ENCODE assay signal across 8 mouse cellular contexts in genomic region chr4:105205045-105205851, GRCm38 (mm10). TPM values are rescaled to one million over a fixed set of nuclear protein-coding genes. Genes with fewer than 3 reads are reported as not detected.
A peak's percentile ranks its signal among the peaks of the same experiment; 100 is the strongest.
DNase-seq lines count a peak whose midpoint lies in the region; ATAC-seq and TF ChIP-seq lines count a peak whose summit lies in the region.

No protein-coding gene starts in this region.

- no peak for ATAC-seq in hindbrain, postnatal 0 days
- ATAC-seq in forebrain, embryonic 13.5 days: no peak
- ATAC-seq in stomach, embryonic 16.5 days (ENCODE audit: insufficient read depth, low FRiP score): peak; percentile 56

- H3K27me3 ChIP-seq in hindbrain, embryonic 10.5 days (ENCODE audit: insufficient read depth, poor library complexity, severe bottlenecking): no peaks in the 10 kb centered on the region
- H3K27me3 ChIP-seq in hindbrain, postnatal 0 days (ENCODE audit: insufficient read depth, low read length): no peaks in the 10 kb centered on the region
- no peaks in the 10 kb centered on the region for H3K27me3 ChIP-seq in forebrain, embryonic 13.5 days
- no peaks in the 10 kb centered on the region for H3K27me3 ChIP-seq in stomach, embryonic 16.5 days (ENCODE audit: control insufficient read depth, insufficient read depth, low read length)

- intact Hi-C loops in heart, postnatal 25 days (cut with DNase I): loop anchor here (2.0 to 5.0 kb wide), 2 partner anchors 44 to 302 kb away; no protein-coding TSS in a partner anchor
- intact Hi-C loops in left cerebral cortex, postnatal 10 days (cut with DNase I): no loop called here

- 67% methylated on average over 15 of the region's 15 CpGs for WGBS in hindbrain, embryonic 10.5 days
- WGBS in hindbrain, postnatal 0 days: 50% methylated on average over 15 of the region's 15 CpGs
- WGBS in forebrain, embryonic 13.5 days: 55% methylated on average over 15 of the region's 15 CpGs
- WGBS in stomach, embryonic 16.5 days: 30% methylated on average over 15 of the region's 15 CpGs

- peaks cover 29% of the 10 kb centered on the region for H3K36me3 ChIP-seq in hindbrain, embryonic 10.5 days
- H3K36me3 ChIP-seq in hindbrain, postnatal 0 days (ENCODE audit: insufficient read depth, low read length): no peaks in the 10 kb centered on the region
- peaks cover 32% of the 10 kb centered on the region for H3K36me3 ChIP-seq in forebrain, embryonic 13.5 days (ENCODE audit: poor library complexity, severe bottlenecking)
- no peaks in the 10 kb centered on the region; the same call in 1 of the 2 replicates for H3K36me3 ChIP-seq in stomach, embryonic 16.5 days (ENCODE audit: control insufficient read depth, insufficient read depth, low read length)

- peaks cover 57% of the 10 kb centered on the region for H3K4me1 ChIP-seq in hindbrain, embryonic 10.5 days (replicated peaks)
- peaks cover 22% of the 10 kb centered on the region; the same call in 1 of the 2 replicates for H3K4me1 ChIP-seq in hindbrain, postnatal 0 days (ENCODE audit: insufficient read depth, low read length)
- H3K4me1 ChIP-seq in forebrain, embryonic 13.5 days: peaks cover 68% of the 10 kb centered on the region
- peaks cover 57% of the 10 kb centered on the region for H3K4me1 ChIP-seq in stomach, embryonic 16.5 days (ENCODE audit: control insufficient read depth, insufficient read depth, low read length)

- peak overlapping the region; percentile 71 for H3K27ac ChIP-seq in hindbrain, embryonic 10.5 days
- H3K27ac ChIP-seq in hindbrain, postnatal 0 days: no peak overlapping the region
- peak overlapping the region; percentile 44 for H3K27ac ChIP-seq in forebrain, embryonic 13.5 days
- H3K27ac ChIP-seq in stomach, embryonic 16.5 days (ENCODE audit: low read length): peak overlapping the region; percentile 86

- TF ChIP-seq CTCF in hindbrain, postnatal 0 days (IDR thresholded peaks at IDR 0.05; ENCODE audit: low read depth): no peak

- no peak overlapping the region for H3K4me3 ChIP-seq in hindbrain, embryonic 10.5 days
- no peak overlapping the region for H3K4me3 ChIP-seq in hindbrain, postnatal 0 days (ENCODE audit: low read length)
- H3K4me3 ChIP-seq in forebrain, embryonic 13.5 days: no peak overlapping the region
- H3K4me3 ChIP-seq in stomach, embryonic 16.5 days (replicated peaks; ENCODE audit: low read length): no peak overlapping the region

- H3K9me3 ChIP-seq in hindbrain, embryonic 10.5 days: no peaks in the 10 kb centered on the region
- no peaks in the 10 kb centered on the region for H3K9me3 ChIP-seq in hindbrain, postnatal 0 days (ENCODE audit: low read length)
- no peaks in the 10 kb centered on the region for H3K9me3 ChIP-seq in forebrain, embryonic 13.5 days (replicated peaks)
- H3K9me3 ChIP-seq in stomach, embryonic 16.5 days (replicated peaks; ENCODE audit: control insufficient read depth, low read length): no peaks in the 10 kb centered on the region

- no peak overlapping the region for H3K4me2 ChIP-seq in hindbrain, postnatal 0 days (ENCODE audit: low read depth, low read length)
- H3K4me2 ChIP-seq in forebrain, embryonic 13.5 days: no peak overlapping the region
- H3K4me2 ChIP-seq in stomach, embryonic 16.5 days (ENCODE audit: low read depth, low read length): peak overlapping the region; percentile 37; the same call in 1 of the 2 replicates

- DNase-seq in hindbrain, embryonic 10.5 days (ENCODE audit: low spot score): peak; percentile 31
- DNase-seq in hindbrain, postnatal 0 days (ENCODE audit: low spot score): no peak
- DNase-seq in heart, postnatal 25 days (ENCODE audit: low spot score): peak; percentile 74
- peak; percentile 79 to 85 for DNase-seq in kidney, postnatal 4 days
- DNase-seq in left cerebral cortex, postnatal 10 days (ENCODE audit: extremely low spot score in 1 of 2, low spot score in 2 of 2): no peak
- no peak for DNase-seq in spleen, postnatal 14 days (ENCODE audit: low spot score in 2 of 2)

- H3K9ac ChIP-seq in hindbrain, postnatal 0 days (replicated peaks; ENCODE audit: low read length): no peak overlapping the region
- no peak overlapping the region for H3K9ac ChIP-seq in forebrain, embryonic 13.5 days
- H3K9ac ChIP-seq in stomach, embryonic 16.5 days (ENCODE audit: low read length): peak overlapping the region; percentile 37

RNA-seq across cellular contexts. Expression of gene Plpp3, which starts 48.1 kb away (rescaled TPM):
- polyA plus RNA-seq in hindbrain, embryonic 10.5 days (2016; fragmentation: Nextera tagmentation; extraction: Ambion mirVana): 63.4 and 63.8 TPM in 2 replicates
- 167 and 174 TPM in 2 replicates for total RNA-seq in hindbrain, postnatal 0 days (2014; rRNA removed)
- 180 and 198 TPM in 2 replicates for polyA plus RNA-seq in hindbrain, postnatal 0 days (2015; fragmentation: Nextera tagmentation; extraction: Ambion mirVana)
- polyA plus RNA-seq in forebrain, embryonic 13.5 days (2015; fragmentation: Nextera tagmentation; extraction: Ambion mirVana): 85.7 and 87.9 TPM in 2 replicates
- total RNA-seq in heart, postnatal 25 days (2021): 10 to 100 TPM; 71.9 to 74.8 TPM
- 65.3 and 69.9 TPM in 2 replicates for polyA plus RNA-seq in stomach, embryonic 16.5 days (2015; fragmentation: Nextera tagmentation; extraction: Ambion mirVana)
- total RNA-seq in left cerebral cortex, postnatal 10 days (2021): 100 to 1,000 TPM; 110 to 114 TPM

Comparison
In these comparisons a context has a peak if more than half of its experiments do, and no peak if none do; other contexts are left out.
1. DNase-seq: peak in hindbrain, embryonic 10.5 days (single experiment), heart, postnatal 25 days (single experiment) and kidney, postnatal 4 days (2 of 2); none in hindbrain, postnatal 0 days (single experiment), left cerebral cortex, postnatal 10 days (0 of 2) and spleen, postnatal 14 days (0 of 2).